Mouse (Mus musculus) liver, embryonic 12.5 days (tissue): Measurements from ENCODE around the gene Rhbg. TPM values are rescaled to one million over a fixed set of nuclear protein-coding genes. Genes with fewer than 3 reads are reported as not detected.
"Not testable (repeated sequence)": the region's sequence is repeated elsewhere in the genome, so short reads cannot be mapped to it uniquely, and the experiment has no call there.

Experiments used
- ATAC-seq: fragments of 200-750 bp; cut with Nextera tagmentation; 2 replicates; pipeline ENCODE4 v1.8.0; 2017; ENCODE audit warnings: moderate number of reproducible peaks, mild to moderate bottlenecking, moderate library complexity
- H3K27ac ChIP-seq: fragments of 300-500 bp; sonication (generic); 2 replicates; pipeline ENCODE4 v1.5.1; 2016; ENCODE audit warnings: mild to moderate bottlenecking
- H3K27me3 ChIP-seq: fragments of 300-500 bp; sonication (generic); replicated peaks from 2 replicates; pipeline ENCODE4 v1.6.1; 2016; ENCODE audit warnings: mild to moderate bottlenecking, moderate library complexity
- H3K36me3 ChIP-seq: fragments of 300-500 bp; sonication (generic); 2 replicates; pipeline ENCODE4 v1.6.1; 2016; ENCODE audit warnings: mild to moderate bottlenecking, moderate library complexity
- H3K4me1 ChIP-seq: fragments of 300-500 bp; sonication (generic); 2 replicates; pipeline ENCODE4 v1.6.1; 2016
- H3K4me2 ChIP-seq: fragments of 300-500 bp; sonication (generic); 2 replicates; pipeline ENCODE4 v1.6.1; 2016; ENCODE audit warnings: mild to moderate bottlenecking, moderate library complexity
- H3K4me3 ChIP-seq: fragments of 300-500 bp; sonication (generic); 2 replicates; pipeline ENCODE4 v1.5.1; 2016; ENCODE audit warnings: mild to moderate bottlenecking, moderate library complexity
- H3K9ac ChIP-seq: fragments of 300-500 bp; sonication (generic); 2 replicates; pipeline ENCODE4 v1.6.1; 2016; ENCODE audit warnings: mild to moderate bottlenecking, moderate library complexity
- H3K9me3 ChIP-seq: fragments of 300-500 bp; sonication (generic); replicated peaks from 2 replicates; pipeline ENCODE4 v1.6.1; 2016; ENCODE audit warnings: mild to moderate bottlenecking, moderate library complexity
- WGBS: fragments of 180-500 bp; shearing (Covaris S2); methylation state at CpG from one replicate; pipeline ENCODE4 v1.1.7; 2016; ENCODE audit not compliant: insufficient replicate concordance; 5-methylcytosine and 5-hydroxymethylcytosine counted together
- polyA plus RNA-seq: library from polyadenylated mRNA; unstranded; fragments of >200 nt; fragmentation: Nextera tagmentation; extraction: Ambion mirVana; gene quantifications from 2 replicates; pipeline ENCODE4 v1.2.1, GENCODE M21; 2016

Rhbg gene
- 14.5 and 16.0 TPM in 2 replicates for polyA plus RNA-seq

GRCm38 (mm10) chr3:88254268-88254926 is at the start of gene Rhbg:
Gene Rhbg, minus strand, starts transcription at chr3:88254709.
- H3K4me3 ChIP-seq: peak within 1 kb of the TSS; percentile 52
- 3% methylated on average over 34 of the region's 34 CpGs for WGBS
- H3K9me3 ChIP-seq: no peaks in the 10 kb centered on the region
- H3K4me1 ChIP-seq: peaks cover 13% of the 10 kb centered on the region
- ATAC-seq: no peak
- H3K27me3 ChIP-seq: peaks cover 76% of the 10 kb centered on the region
- no peaks in the 10 kb centered on the region for H3K36me3 ChIP-seq
- H3K27ac ChIP-seq: no peak within 1 kb of the TSS
- peak within 1 kb of the TSS; percentile 47 for H3K9ac ChIP-seq
- H3K4me2 ChIP-seq: peak within 1 kb of the TSS; percentile 67

GRCm38 (mm10) chr3:88299172-88299571 is 44.7 kb upstream of the Rhbg start:
- 23% methylated on average over 1 of the region's 1 CpGs for WGBS
- peaks cover 58% of the 10 kb centered on the region for H3K36me3 ChIP-seq
- H3K27ac ChIP-seq: no peak overlapping the region
- H3K4me3 ChIP-seq: peak overlapping the region; percentile 72; the same call in 1 of the 2 replicates
- H3K4me1 ChIP-seq: peaks cover 27% of the 10 kb centered on the region
- ATAC-seq: no peak
- no peaks in the 10 kb centered on the region for H3K27me3 ChIP-seq
- no peak overlapping the region for H3K9ac ChIP-seq
- H3K9me3 ChIP-seq: no peaks in the 10 kb centered on the region
- peak overlapping the region; percentile 79 for H3K4me2 ChIP-seq

- WGBS: under 1% methylated on average over 30 of the region's 30 CpGs
- H3K36me3 ChIP-seq: peaks cover 41% of the 10 kb centered on the region
- no peaks in the 10 kb centered on the region for H3K9me3 ChIP-seq
- H3K4me3 ChIP-seq: peak overlapping the region; percentile 72
- H3K27ac ChIP-seq: peak overlapping the region; percentile 94
- no peaks in the 10 kb centered on the region for H3K27me3 ChIP-seq
- peak overlapping the region; percentile 79 for H3K4me2 ChIP-seq
- H3K4me1 ChIP-seq: peaks cover 27% of the 10 kb centered on the region
- no peak for ATAC-seq
- H3K9ac ChIP-seq: peak overlapping the region; percentile 80
Observed at GRCm38 (mm10) chr3:88297321-88297851, 42.9 kb upstream of the Rhbg start.

- no peaks in the 10 kb centered on the region for H3K9me3 ChIP-seq
- under 1% methylated on average over 44 of the region's 44 CpGs for WGBS
- peak within 1 kb of the TSS; percentile 94 for H3K27ac ChIP-seq
Observed at GRCm38 (mm10) chr3:88296561-88297318, 42.2 kb upstream of the Rhbg start, which contains the start of the genes Tsacc and Cct3. Gene Tsacc, minus strand, starts transcription at chr3:88296999. Gene Cct3, plus strand, starts transcription at chr3:88297116.

GRCm38 (mm10) chr3:88296110-88296560 is 41.6 kb upstream of the Rhbg start:
- Histone ChIP-seq H3K9ac (peak overlapping the region; percentile 71), H3K4me2 (peak overlapping the region; percentile 76)
- WGBS: under 1% methylated on average over 12 of the region's 12 CpGs

More at GRCm38 (mm10) chr3:88296561-88297318, 42.2 kb upstream of the Rhbg start, which contains the start of the genes Tsacc and Cct3:
- Histone ChIP-seq H3K36me3 (peaks cover 35% of the 10 kb centered on the region), H3K4me3 (peak within 1 kb of the TSS; percentile 72), H3K27me3 (no peaks in the 10 kb centered on the region), H3K4me2 (peak within 1 kb of the TSS; percentile 79), H3K9ac (peak within 1 kb of the TSS; percentile 80), H3K4me1 (peaks cover 27% of the 10 kb centered on the region)
- ATAC-seq: peak; percentile 97

GRCm38 (mm10) chr3:88295272-88295671 is 40.8 kb upstream of the Rhbg start:
- peak overlapping the region; percentile 71 for H3K9ac ChIP-seq
- not testable (repeated sequence) for H3K27me3 ChIP-seq, ATAC-seq, H3K9me3 ChIP-seq
- WGBS: 68% methylated on average over 1 of the region's 1 CpGs
- H3K27ac ChIP-seq: 0 out of 2 replicates have a peak overlapping the region, but pooled peaks have one; percentile 94
- peak overlapping the region; percentile 72 for H3K4me3 ChIP-seq
- H3K36me3 ChIP-seq: peaks cover 20% of the 10 kb centered on the region
- H3K4me1 ChIP-seq: peaks cover 27% of the 10 kb centered on the region
- peak overlapping the region; percentile 76 for H3K4me2 ChIP-seq

More at GRCm38 (mm10) chr3:88296110-88296560, 41.6 kb upstream of the Rhbg start:
- Histone ChIP-seq H3K27ac (peak overlapping the region; percentile 94), H3K4me1 (peaks cover 27% of the 10 kb centered on the region), H3K9me3 (no peaks in the 10 kb centered on the region), H3K4me3 (peak overlapping the region; percentile 72), H3K36me3 (peaks cover 29% of the 10 kb centered on the region), H3K27me3 (no peaks in the 10 kb centered on the region)
- no peak for ATAC-seq

GRCm38 (mm10) chr3:88291970-88292369 is 37.5 kb upstream of the Rhbg start:
- Histone ChIP-seq H3K9me3 (no peaks in the 10 kb centered on the region), H3K4me3 (no peak overlapping the region), H3K9ac (no peak overlapping the region), H3K36me3 (no peaks in the 10 kb centered on the region), H3K27me3 (no peaks in the 10 kb centered on the region), H3K4me1 (peaks cover 8% of the 10 kb centered on the region), H3K27ac (no peak overlapping the region), H3K4me2 (no peak overlapping the region)
- 51% methylated on average over 4 of the region's 4 CpGs for WGBS
- no peak for ATAC-seq

GRCm38 (mm10) chr3:88288133-88288713 is 33.7 kb upstream of the Rhbg start:
- H3K4me2 ChIP-seq, H3K9me3 ChIP-seq, H3K9ac ChIP-seq, H3K27ac ChIP-seq, H3K36me3 ChIP-seq, H3K4me1 ChIP-seq, H3K4me3 ChIP-seq, H3K27me3 ChIP-seq, ATAC-seq: not testable (repeated sequence)
- 67% methylated on average over 10 of the region's 10 CpGs for WGBS

GRCm38 (mm10) chr3:88287110-88287509 is 32.6 kb upstream of the Rhbg start, which contains the start of gene Gm38392:
Gene Gm38392, minus strand, starts transcription at chr3:88287210.
- Histone ChIP-seq H3K4me2 (no peak within 1 kb of the TSS), H3K27ac (no peak within 1 kb of the TSS), H3K9me3 (no peaks in the 10 kb centered on the region), H3K36me3 (peaks cover 7% of the 10 kb centered on the region; the same call in 1 of the 2 replicates), H3K27me3 (no peaks in the 10 kb centered on the region), H3K9ac (no peak within 1 kb of the TSS), H3K4me1 (no peaks in the 10 kb centered on the region), H3K4me3 (no peak within 1 kb of the TSS)
- 89% methylated on average over 4 of the region's 4 CpGs for WGBS
- no peak for ATAC-seq

- not testable (repeated sequence) for H3K27me3 ChIP-seq, H3K9me3 ChIP-seq, H3K4me1 ChIP-seq, H3K36me3 ChIP-seq, H3K4me2 ChIP-seq, ATAC-seq, H3K9ac ChIP-seq, H3K4me3 ChIP-seq, H3K27ac ChIP-seq
- no CpG with 5 or more reads among the region's 2 CpGs for WGBS
Observed at GRCm38 (mm10) chr3:88285565-88285895, 31.0 kb upstream of the Rhbg start.

GRCm38 (mm10) chr3:88284815-88285564 is 30.5 kb upstream of the Rhbg start:
- H3K4me2 ChIP-seq, H3K9me3 ChIP-seq, H3K4me3 ChIP-seq, H3K36me3 ChIP-seq, H3K27ac ChIP-seq, ATAC-seq, H3K4me1 ChIP-seq, H3K9ac ChIP-seq, H3K27me3 ChIP-seq: not testable (repeated sequence)
- WGBS: 83% methylated on average over 14 of the region's 14 CpGs
